Mouse (Mus musculus): ENCODE data around the gene Plagl2.
"Not testable (repeated sequence)": the region's sequence is repeated elsewhere in the genome, so short reads cannot be mapped to it uniquely, and the experiment has no call there.

- TF ChIP-seq POLR2A (IDR thresholded peaks at IDR 0.05; ENCODE audit: low read depth, low read length); CTCF (conservative IDR thresholded peaks at IDR 0.05; ENCODE audit: insufficient read depth, insufficient read length, low read depth, low read length): not testable (repeated sequence)
These were observed 29.1 kb upstream of the Plagl2 start for GRCm38 (mm10) chr2:153270231-153270915.
